In the genomic region with DNA sequence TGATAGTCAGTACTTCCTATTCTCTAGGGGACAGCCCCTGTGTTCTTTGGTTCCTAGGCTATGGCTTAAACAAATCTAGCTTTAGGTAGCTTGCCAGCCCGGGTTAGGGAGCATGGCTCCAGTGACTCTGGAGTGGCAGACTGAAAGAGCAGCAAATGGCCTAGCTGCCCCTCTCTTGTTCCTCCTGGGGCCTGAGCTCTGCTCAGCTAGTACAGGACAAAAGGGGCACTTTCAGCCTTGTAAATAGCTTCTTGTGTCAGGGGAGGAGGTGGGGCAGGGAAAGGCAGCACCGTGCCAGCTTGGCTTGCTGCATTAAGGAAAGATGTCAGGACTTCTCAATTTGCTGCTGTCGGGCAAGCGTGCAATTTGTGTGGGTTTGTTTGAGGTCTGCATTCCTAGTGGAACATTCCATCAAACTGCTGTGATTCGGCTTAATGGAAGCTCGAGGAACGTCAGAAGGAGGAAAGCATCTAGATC, we compare ENCODE assay signal across 8 mouse cellular contexts. TPM values are rescaled to one million over a fixed set of nuclear protein-coding genes. Genes with fewer than 3 reads are reported as not detected.
DNase-seq lines count a peak whose midpoint lies in the region; ATAC-seq and TF ChIP-seq lines count a peak whose summit lies in the region.

No protein-coding gene starts in this region.

- H3K27me3 ChIP-seq in heart, embryonic 16.5 days (ENCODE audit: control insufficient read depth, insufficient read depth, low read length), result no peaks in the 10 kb centered on the region
- H3K27me3 ChIP-seq in heart, embryonic 11.5 days (ENCODE audit: control insufficient read depth, insufficient read depth, low read length), result no peaks in the 10 kb centered on the region
- H3K27me3 ChIP-seq in forebrain, embryonic 14.5 days (replicated peaks; ENCODE audit: control insufficient read depth, insufficient read depth, low read length), result no peaks in the 10 kb centered on the region
- no peaks in the 10 kb centered on the region for H3K27me3 ChIP-seq in midbrain, postnatal 0 days (ENCODE audit: insufficient read depth, low read length)
- H3K27me3 ChIP-seq in cerebellum, adult 2 months (ENCODE audit: control insufficient read depth, insufficient read depth, low read length), result no peaks in the 10 kb centered on the region

- no peak overlapping the region for H3K9ac ChIP-seq in heart, embryonic 16.5 days (ENCODE audit: low read length)
- H3K9ac ChIP-seq in heart, embryonic 11.5 days (ENCODE audit: low read depth, low read length), result no peak overlapping the region
- no peak overlapping the region for H3K9ac ChIP-seq in forebrain, embryonic 14.5 days (ENCODE audit: low read length)
- no peak overlapping the region for H3K9ac ChIP-seq in midbrain, postnatal 0 days (replicated peaks; ENCODE audit: low read length, poor library complexity, severe bottlenecking)

- H3K4me2 ChIP-seq in heart, embryonic 16.5 days (ENCODE audit: low read depth, low read length), result no peak overlapping the region
- H3K4me2 ChIP-seq in heart, embryonic 11.5 days, result no peak overlapping the region
- no peak overlapping the region for H3K4me2 ChIP-seq in forebrain, embryonic 14.5 days (ENCODE audit: low read length)
- H3K4me2 ChIP-seq in midbrain, postnatal 0 days (ENCODE audit: low read depth, low read length, poor library complexity, severe bottlenecking), result no peak overlapping the region

- no peak for ATAC-seq in heart, embryonic 16.5 days (replicated peaks; ENCODE audit: extremely low read depth, insufficient read depth, low FRiP score)
- no peak for ATAC-seq in heart, embryonic 11.5 days (replicated peaks; ENCODE audit: insufficient number of reproducible peaks, low FRiP score, low TSS enrichment)
- peak; percentile 62; the same call in 1 of the 2 replicates for ATAC-seq in forebrain, embryonic 14.5 days
- peak; percentile 58; the same call in 1 of the 2 replicates for ATAC-seq in midbrain, postnatal 0 days (ENCODE audit: low FRiP score)

- no peak overlapping the region for H3K4me3 ChIP-seq in heart, embryonic 16.5 days (ENCODE audit: low read length)
- H3K4me3 ChIP-seq in heart, embryonic 11.5 days (ENCODE audit: low read depth, low read length), result no peak overlapping the region
- H3K4me3 ChIP-seq in forebrain, embryonic 14.5 days (ENCODE audit: low read depth, low read length), result no peak overlapping the region
- H3K4me3 ChIP-seq in midbrain, postnatal 0 days (ENCODE audit: low read depth, low read length), result no peak overlapping the region
- no peak overlapping the region for H3K4me3 ChIP-seq in cerebellum, adult 2 months (replicated peaks; ENCODE audit: insufficient read depth, low read depth, low read length)

- no peak for TF ChIP-seq CTCF in midbrain, postnatal 0 days (IDR thresholded peaks at IDR 0.05)
- no peak for TF ChIP-seq CTCF in cerebellum, adult 2 months (IDR thresholded peaks at IDR 0.05; ENCODE audit: borderline replicate concordance, insufficient read depth, low read depth, low read length)

- H3K27ac ChIP-seq in heart, embryonic 16.5 days (ENCODE audit: low read length), result 0 out of 2 replicates have a peak overlapping the region, but pooled peaks have one; percentile 3
- no peak overlapping the region for H3K27ac ChIP-seq in heart, embryonic 11.5 days (ENCODE audit: low read depth, low read length)
- H3K27ac ChIP-seq in forebrain, embryonic 14.5 days (ENCODE audit: low read depth, low read length), result no peak overlapping the region
- no peak overlapping the region for H3K27ac ChIP-seq in midbrain, postnatal 0 days (ENCODE audit: low read depth, low read length)
- no peak overlapping the region for H3K27ac ChIP-seq in cerebellum, adult 2 months (ENCODE audit: insufficient read depth, low read length)

- peak; percentile 37 to 40 for DNase-seq in right cerebral cortex, adult 2 months (ENCODE audit: low spot score in 2 of 2)
- DNase-seq in right cerebral cortex, postnatal 4 days, result no peak
- peak; percentile 54 for DNase-seq in forebrain, embryonic 14.5 days (ENCODE audit: low spot score)
- peak; percentile 64 for DNase-seq in midbrain, postnatal 0 days (ENCODE audit: low spot score)
- DNase-seq in cerebellum, adult 2 months, result no peak
- no peak for DNase-seq in left cerebral cortex, adult 18-20 months (ENCODE audit: low spot score in 2 of 2)

- 47% methylated on average over 7 of the region's 7 CpGs for WGBS in heart, embryonic 16.5 days
- WGBS in heart, embryonic 11.5 days (ENCODE audit: insufficient replicate concordance), result 51% methylated on average over 7 of the region's 7 CpGs
- 16% methylated on average over 7 of the region's 7 CpGs for WGBS in forebrain, embryonic 14.5 days
- WGBS in midbrain, postnatal 0 days, result 26% methylated on average over 7 of the region's 7 CpGs
- 31% methylated on average over 7 of the region's 7 CpGs for WGBS in cerebellum, adult 2 months

- peaks cover 4% of the 10 kb centered on the region; the same call in 1 of the 2 replicates for H3K36me3 ChIP-seq in heart, embryonic 16.5 days (ENCODE audit: control insufficient read depth, insufficient read depth)
- no peaks in the 10 kb centered on the region for H3K36me3 ChIP-seq in heart, embryonic 11.5 days (ENCODE audit: control insufficient read depth, insufficient read depth, low read length)
- H3K36me3 ChIP-seq in forebrain, embryonic 14.5 days (ENCODE audit: control insufficient read depth, insufficient read depth, low read length), result no peaks in the 10 kb centered on the region
- H3K36me3 ChIP-seq in midbrain, postnatal 0 days (ENCODE audit: insufficient read depth, low read length), result no peaks in the 10 kb centered on the region; the same call in 1 of the 2 replicates

- peaks cover 25% of the 10 kb centered on the region for H3K4me1 ChIP-seq in heart, embryonic 16.5 days (ENCODE audit: control insufficient read depth, insufficient read depth, low read length)
- peaks cover 20% of the 10 kb centered on the region for H3K4me1 ChIP-seq in heart, embryonic 11.5 days (ENCODE audit: control insufficient read depth, insufficient read depth, low read length)
- peaks cover 6% of the 10 kb centered on the region; the same call in 1 of the 2 replicates for H3K4me1 ChIP-seq in forebrain, embryonic 14.5 days (ENCODE audit: control insufficient read depth, insufficient read depth, low read length)
- H3K4me1 ChIP-seq in midbrain, postnatal 0 days (ENCODE audit: insufficient read depth, low read length), result no peaks in the 10 kb centered on the region
- peaks cover 17% of the 10 kb centered on the region for H3K4me1 ChIP-seq in cerebellum, adult 2 months (ENCODE audit: control insufficient read depth, insufficient read depth, low read length)

- H3K9me3 ChIP-seq in heart, embryonic 16.5 days (replicated peaks; ENCODE audit: control insufficient read depth, low read length), result no peaks in the 10 kb centered on the region
- no peaks in the 10 kb centered on the region for H3K9me3 ChIP-seq in heart, embryonic 11.5 days (replicated peaks; ENCODE audit: control insufficient read depth, low read length)
- H3K9me3 ChIP-seq in forebrain, embryonic 14.5 days (replicated peaks; ENCODE audit: control insufficient read depth, low read length), result no peaks in the 10 kb centered on the region
- no peaks in the 10 kb centered on the region for H3K9me3 ChIP-seq in midbrain, postnatal 0 days (ENCODE audit: low read length)

- TF ChIP-seq POLR2A in cerebellum, adult 2 months (IDR thresholded peaks at IDR 0.05; ENCODE audit: borderline replicate concordance, insufficient read depth, low read length), result no peak

RNA-seq across cellular contexts. Expression of a gene that starts 17.3 kb away (rescaled TPM):
- 88.1 and 94.7 TPM in 2 replicates for polyA plus RNA-seq in heart, embryonic 16.5 days (2015; fragmentation: Nextera tagmentation; extraction: Ambion mirVana)
- polyA plus RNA-seq in heart, embryonic 11.5 days (2014; fragmentation: Nextera tagmentation; extraction: Ambion mirVana), result 16.4 and 20.3 TPM in 2 replicates
- 8.8 and 10.0 TPM in 2 replicates for polyA plus RNA-seq in forebrain, embryonic 14.5 days (2014; fragmentation: Nextera tagmentation; extraction: Ambion mirVana)
- total RNA-seq in midbrain, postnatal 0 days (2014; rRNA removed), result 36.7 and 45.9 TPM in 2 replicates
- 27.8 and 28.2 TPM in 2 replicates for polyA plus RNA-seq in midbrain, postnatal 0 days (2015; fragmentation: Nextera tagmentation; extraction: Ambion mirVana)
- 47.7 and 51.1 TPM in 2 replicates for polyA plus RNA-seq in cerebellum, adult 2 months (2012; rRNA removed)
- total RNA-seq in left cerebral cortex, adult 18-20 months (2021), result 10 to 100 TPM; 45.3 to 49.5 TPM

Comparison
In these comparisons a context has a peak if more than half of its experiments do, and no peak if none do; other contexts are left out.
1. DNase-seq: peak in right cerebral cortex, adult 2 months (2 of 2), forebrain, embryonic 14.5 days (single experiment) and midbrain, postnatal 0 days (single experiment); none in right cerebral cortex, postnatal 4 days (single experiment), cerebellum, adult 2 months (0 of 2) and left cerebral cortex, adult 18-20 months (0 of 2).
2. ATAC-seq: peak in forebrain, embryonic 14.5 days (single experiment) and midbrain, postnatal 0 days (single experiment); none in heart, embryonic 16.5 days (single experiment) and heart, embryonic 11.5 days (single experiment).